Mouse (Mus musculus): Measurements from ENCODE around the gene Fmc1. TPM values are rescaled to one million over a fixed set of nuclear protein-coding genes. Genes with fewer than 3 reads are reported as not detected.
"Not testable (repeated sequence)": the region's sequence is repeated elsewhere in the genome, so short reads cannot be mapped to it uniquely, and the experiment has no call there.

Gene Fmc1
- polyA plus RNA-seq, 1 experiment, result 110 TPM

DNA sequence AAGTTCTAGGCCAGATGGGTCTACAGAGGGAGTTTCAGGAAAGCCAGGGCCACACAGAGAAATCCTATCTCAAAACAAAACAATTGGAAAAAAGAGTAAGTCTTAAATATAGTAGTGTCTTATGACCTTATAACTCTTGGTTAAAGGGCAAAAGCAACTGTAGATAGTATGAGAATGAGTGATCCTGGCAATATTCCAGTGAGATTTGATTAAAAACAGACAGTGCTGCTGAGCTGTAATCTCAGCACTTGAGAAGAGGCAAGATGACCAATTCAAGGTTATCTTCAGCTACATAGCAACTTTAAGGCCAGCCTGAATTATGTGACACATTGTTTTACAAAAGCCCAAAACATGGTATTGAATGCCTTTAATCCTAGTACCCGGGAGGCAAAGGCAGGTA is 14.4 kb downstream of the Fmc1 start:
- Histone ChIP-seq H3ac (ENCODE audit: control insufficient read depth, insufficient read length) (no peak overlapping the region), H3K36me3 (ENCODE audit: control insufficient read depth, insufficient read depth) (no peaks in the 10 kb centered on the region), H3K27me3 (ENCODE audit: control insufficient read depth, insufficient read depth, insufficient read length) (no peaks in the 10 kb centered on the region), H3K4me3 (no peak overlapping the region), H3K79me2 (ENCODE audit: control insufficient read depth, insufficient read depth) (peaks cover 7% of the 10 kb centered on the region), H3K4me2 (ENCODE audit: low read depth) (no peak overlapping the region)
- TF ChIP-seq E2F4 (IDR thresholded peaks at IDR 0.05; ENCODE audit: insufficient read depth), result no peak
- no peak for TF ChIP-seq POLR2AphosphoS2 (IDR thresholded peaks at IDR 0.05; ENCODE audit: insufficient read length, low read depth)
- TF ChIP-seq TCF3 (IDR thresholded peaks at IDR 0.05; ENCODE audit: insufficient read length, low read depth), result no peak
- no peak for TF ChIP-seq MAX (IDR thresholded peaks at IDR 0.05; ENCODE audit: low read depth)
- no peak for TF ChIP-seq TCF12 (IDR thresholded peaks at IDR 0.05; ENCODE audit: insufficient read depth, poor library complexity, severe bottlenecking)
- TF ChIP-seq USF1 (IDR thresholded peaks at IDR 0.05; ENCODE audit: low read depth), result no peak
- TF ChIP-seq CEBPB (IDR thresholded peaks at IDR 0.05; ENCODE audit: insufficient read depth, poor library complexity, severe bottlenecking), result no peak
- no peak for TF ChIP-seq REST (IDR thresholded peaks at IDR 0.05; ENCODE audit: insufficient read depth, insufficient read length)
- no peak for TF ChIP-seq SRF (IDR thresholded peaks at IDR 0.05; ENCODE audit: control insufficient read depth, insufficient read length, low read depth)
- TF ChIP-seq MYOD1 (IDR thresholded peaks at IDR 0.05; ENCODE audit: control insufficient read depth in 1 of 3, insufficient read length in 2 of 3, low read depth in 2 of 3), result no peak
- no peak for TF ChIP-seq POLR2A (IDR thresholded peaks at IDR 0.05; ENCODE audit: insufficient read length, low read depth)
- no peak for TF ChIP-seq MYOG (IDR thresholded peaks at IDR 0.05; ENCODE audit: control insufficient read depth in 1 of 3, insufficient read depth in 1 of 3, insufficient read length in 2 of 3, low read depth in 2 of 3)

GRCm38 (mm10) chr6:38548595-38548994 is 15.3 kb downstream of the Fmc1 start:
- H3K4me3 ChIP-seq; H3K4me2 ChIP-seq (ENCODE audit: low read depth); H3K27me3 ChIP-seq (ENCODE audit: control insufficient read depth, insufficient read depth, insufficient read length); H3ac ChIP-seq (ENCODE audit: control insufficient read depth, insufficient read length); H3K36me3 ChIP-seq (ENCODE audit: control insufficient read depth, insufficient read depth): not testable (repeated sequence)
- H3K79me2 ChIP-seq (ENCODE audit: control insufficient read depth, insufficient read depth), result peaks cover 16% of the 10 kb centered on the region

DNA sequence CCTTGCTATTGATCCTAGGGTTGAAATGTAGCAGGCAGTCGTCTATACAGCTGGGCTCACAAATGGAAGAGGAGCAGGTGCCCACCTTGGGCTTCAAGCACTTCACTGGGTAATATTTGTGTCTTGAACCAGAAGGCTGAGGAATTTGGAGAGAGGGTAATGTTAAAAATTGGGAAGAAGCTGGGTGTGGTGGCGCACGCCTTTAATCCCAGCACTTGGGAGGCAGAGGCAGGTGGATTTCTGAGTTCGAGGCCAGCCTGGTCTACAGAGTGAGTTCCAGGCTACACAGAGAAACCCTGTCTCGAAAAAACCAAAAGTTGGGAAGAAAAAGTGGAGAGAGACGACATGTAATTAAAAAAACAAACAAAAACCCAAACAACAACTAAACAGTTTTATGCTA is 16.5 kb downstream of the Fmc1 start:
- not testable (repeated sequence) for H3ac ChIP-seq (ENCODE audit: control insufficient read depth, insufficient read length); H3K36me3 ChIP-seq (ENCODE audit: control insufficient read depth, insufficient read depth); H3K27me3 ChIP-seq (ENCODE audit: control insufficient read depth, insufficient read depth, insufficient read length)
- H3K4me2 ChIP-seq (ENCODE audit: low read depth), result peak overlapping the region; percentile 93
- peaks cover 29% of the 10 kb centered on the region for H3K79me2 ChIP-seq (ENCODE audit: control insufficient read depth, insufficient read depth)
- H3K4me3 ChIP-seq, result peak overlapping the region; percentile 97

DNA sequence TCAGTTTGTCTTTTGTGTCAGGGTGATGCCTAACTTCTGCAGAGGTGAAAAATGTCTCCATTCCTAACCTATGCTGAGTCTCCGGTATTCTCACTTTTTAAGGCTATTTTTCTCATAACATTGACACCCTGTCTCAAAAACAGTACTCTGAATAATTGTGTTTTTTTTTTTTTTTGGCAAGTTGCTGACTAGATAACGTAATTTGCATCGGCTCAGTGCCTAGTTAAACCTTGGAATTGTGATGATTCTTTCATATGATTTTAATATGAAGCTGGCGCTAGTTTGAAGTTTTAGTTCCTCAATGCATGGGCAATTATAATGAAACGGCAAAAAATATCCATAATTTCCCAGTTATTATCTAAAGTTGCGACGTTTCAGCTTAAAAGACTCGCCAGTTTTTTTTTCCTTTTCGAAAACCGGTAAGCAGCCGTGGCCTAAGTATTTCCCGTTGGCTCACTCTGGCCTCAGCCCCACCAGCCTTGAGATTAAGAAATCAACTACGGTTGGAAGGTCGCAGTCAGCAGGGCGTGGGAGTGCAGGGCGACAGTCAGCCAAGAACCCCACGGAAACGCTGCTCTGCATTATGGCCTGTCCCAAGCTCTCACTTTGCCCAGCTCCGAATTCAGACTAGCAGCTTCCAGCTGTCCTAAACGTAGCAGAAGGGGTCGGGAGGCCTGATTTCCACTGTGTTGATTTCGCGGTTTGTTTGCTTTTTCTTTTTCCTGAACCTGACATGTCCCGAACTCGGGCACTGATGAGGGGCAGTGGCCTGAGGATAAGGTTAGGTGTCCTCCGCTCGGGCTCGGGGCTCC is 17.2 kb downstream of the Fmc1 start:
- H3K27me3 ChIP-seq (ENCODE audit: control insufficient read depth, insufficient read depth, insufficient read length), result no peaks in the 10 kb centered on the region
- H3K79me2 ChIP-seq (ENCODE audit: control insufficient read depth, insufficient read depth), result peaks cover 35% of the 10 kb centered on the region
- H3K4me3 ChIP-seq, result peak overlapping the region; percentile 97
- TF ChIP-seq POLR2AphosphoS2 (IDR thresholded peaks at IDR 0.05; ENCODE audit: insufficient read length, low read depth) (peak; percentile 53), MYOD1 (IDR thresholded peaks at IDR 0.05; ENCODE audit: control insufficient read depth in 1 of 3, insufficient read length in 2 of 3, low read depth in 2 of 3) (no peak)
- peak overlapping the region; percentile 93 for H3K4me2 ChIP-seq (ENCODE audit: low read depth)
- H3ac ChIP-seq (ENCODE audit: control insufficient read depth, insufficient read length), result peak overlapping the region; percentile 73
- peaks cover 6% of the 10 kb centered on the region for H3K36me3 ChIP-seq (ENCODE audit: control insufficient read depth, insufficient read depth)

DNA sequence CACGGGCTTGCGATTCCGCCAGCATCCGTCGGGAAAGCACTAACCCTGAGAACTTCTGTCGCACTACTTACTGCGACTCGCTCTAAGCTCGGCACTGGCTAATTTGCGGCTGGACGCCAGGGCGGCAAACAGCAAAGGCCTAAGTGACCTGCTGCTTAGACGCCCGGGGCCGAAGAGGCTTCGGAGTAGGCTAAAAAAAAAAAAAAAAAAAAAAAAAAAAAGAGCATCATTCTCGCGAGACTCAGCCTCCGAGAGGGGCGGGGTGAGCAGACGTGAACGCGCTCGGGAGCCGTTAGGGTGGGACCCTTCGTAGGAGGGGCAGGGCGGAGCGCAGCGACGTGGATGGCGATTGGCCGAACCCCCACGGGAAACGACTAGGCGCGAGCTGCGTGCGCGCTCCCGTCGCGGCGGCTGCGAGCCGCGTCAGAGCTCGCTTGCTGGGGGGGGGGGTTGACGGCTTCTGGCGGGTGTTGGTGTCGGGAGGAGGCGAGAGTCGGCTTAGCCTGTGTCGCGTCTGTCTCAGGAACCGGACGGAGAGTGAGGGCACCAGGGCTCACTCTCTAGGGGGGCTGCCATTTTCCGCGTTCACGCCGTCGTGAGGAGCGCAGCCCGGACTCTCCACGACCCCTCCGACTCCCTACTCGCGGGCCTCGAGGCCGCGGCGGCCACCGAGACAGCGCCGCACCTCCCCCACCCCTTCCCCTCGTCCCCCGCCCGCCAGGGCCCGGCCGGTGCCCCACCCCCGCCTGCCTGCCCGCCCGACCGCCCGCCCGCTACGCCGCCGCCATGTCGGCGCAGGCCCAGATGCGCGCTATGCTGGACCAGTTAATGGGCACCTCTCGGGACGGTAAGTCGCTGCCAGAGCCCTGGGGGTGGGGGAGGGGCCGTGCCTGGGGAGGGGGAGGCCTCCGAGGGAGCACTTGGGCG is 18.0 kb downstream of the Fmc1 start, which contains the start of gene Luc7l2:
Luc7l2 (plus strand) TSS at position 273 of the 927 bp plus-strand sequence.
- H3K4me3 ChIP-seq, result peak within 1 kb of the TSS; percentile 97
- peaks cover 43% of the 10 kb centered on the region for H3K79me2 ChIP-seq (ENCODE audit: control insufficient read depth, insufficient read depth)
- H3ac ChIP-seq (ENCODE audit: control insufficient read depth, insufficient read length), result peak within 1 kb of the TSS; percentile 73
- TF ChIP-seq CEBPB (IDR thresholded peaks at IDR 0.05; ENCODE audit: insufficient read depth, poor library complexity, severe bottlenecking) (no peak), REST (IDR thresholded peaks at IDR 0.05; ENCODE audit: insufficient read depth, insufficient read length) (no peak), USF1 (IDR thresholded peaks at IDR 0.05; ENCODE audit: low read depth) (no peak), E2F4 (IDR thresholded peaks at IDR 0.05; ENCODE audit: insufficient read depth) (no peak), SRF (IDR thresholded peaks at IDR 0.05; ENCODE audit: control insufficient read depth, insufficient read length, low read depth) (no peak), MYOD1 (IDR thresholded peaks at IDR 0.05; ENCODE audit: control insufficient read depth in 1 of 3, insufficient read length in 2 of 3, low read depth in 2 of 3) (peak in 1 of 3 experiments; percentile 23), MYOG (IDR thresholded peaks at IDR 0.05; ENCODE audit: control insufficient read depth in 1 of 3, insufficient read depth in 1 of 3, insufficient read length in 2 of 3, low read depth in 2 of 3) (no peak), POLR2A (IDR thresholded peaks at IDR 0.05; ENCODE audit: insufficient read length, low read depth) (peak; percentile 82), TCF3 (IDR thresholded peaks at IDR 0.05; ENCODE audit: insufficient read length, low read depth) (no peak), TCF12 (IDR thresholded peaks at IDR 0.05; ENCODE audit: insufficient read depth, poor library complexity, severe bottlenecking) (no peak), POLR2AphosphoS2 (IDR thresholded peaks at IDR 0.05; ENCODE audit: insufficient read length, low read depth) (peak; percentile 89), MAX (IDR thresholded peaks at IDR 0.05; ENCODE audit: low read depth) (no peak)
- H3K27me3 ChIP-seq (ENCODE audit: control insufficient read depth, insufficient read depth, insufficient read length), result no peaks in the 10 kb centered on the region
- H3K36me3 ChIP-seq (ENCODE audit: control insufficient read depth, insufficient read depth), result peaks cover 14% of the 10 kb centered on the region
- peak within 1 kb of the TSS; percentile 93 for H3K4me2 ChIP-seq (ENCODE audit: low read depth)
